Comparison of ENCODE assay signal across 8 mouse cellular contexts in the genomic region with DNA sequence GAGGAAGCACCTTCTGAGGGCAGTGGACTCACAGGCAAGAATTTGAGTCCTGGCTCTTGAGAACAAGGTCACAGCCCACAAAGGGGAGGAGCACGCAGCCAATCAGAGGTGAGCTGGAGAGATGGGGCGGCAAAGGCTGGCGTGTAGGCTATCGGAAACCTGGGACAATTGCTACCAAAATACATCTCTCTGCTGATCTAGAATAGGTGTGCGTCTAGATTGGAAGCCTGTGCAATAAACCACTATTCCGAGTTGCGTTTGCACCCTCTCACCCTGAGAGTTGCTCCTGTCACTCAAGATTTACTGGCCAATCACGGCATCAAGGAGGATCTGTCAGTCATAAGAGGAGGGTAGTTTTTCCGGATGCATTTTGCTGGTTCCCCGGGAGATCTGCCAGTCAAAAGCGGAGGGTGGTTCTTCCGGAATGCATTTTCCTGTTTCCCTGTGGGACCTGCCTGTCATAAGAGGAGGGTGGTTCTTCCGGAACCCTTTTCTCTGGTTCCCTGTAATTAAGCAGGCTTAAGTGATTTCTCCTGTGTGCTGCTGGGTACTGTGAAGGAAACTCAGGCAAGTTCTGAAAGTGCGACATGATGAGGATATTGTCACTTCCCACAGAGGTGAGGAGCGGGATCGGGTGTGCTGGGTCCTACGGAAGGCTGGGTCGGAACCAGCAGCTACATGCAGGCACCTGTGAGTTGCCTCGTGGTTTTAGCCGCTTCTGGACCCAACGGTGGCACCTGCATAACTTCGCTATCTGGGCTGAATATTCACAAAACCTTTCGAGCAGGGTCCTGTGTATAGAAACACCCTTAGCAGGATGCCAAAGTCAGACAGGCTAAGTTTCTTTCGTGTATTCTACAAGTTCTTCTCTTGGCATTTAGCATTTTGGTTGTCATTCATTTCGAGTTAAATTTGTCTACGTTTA.
A peak's percentile ranks its signal among the peaks of the same experiment; 100 is the strongest.
DNase-seq lines count a peak whose midpoint lies in the region; ATAC-seq and TF ChIP-seq lines count a peak whose summit lies in the region.
"Not testable (repeated sequence)": the region's sequence is repeated elsewhere in the genome, so short reads cannot be mapped to it uniquely, and the experiment has no call there.

No protein-coding gene starts in this region.

- TF ChIP-seq POLR2A in ES-Bruce4 (IDR thresholded peaks at IDR 0.05; ENCODE audit: insufficient read depth, low read length): not testable (repeated sequence)

- intact Hi-C loops in heart, postnatal 10 days (cut with DNase I): loop anchor here (5.0 kb wide), 2 partner anchors 421 to 436 kb away; a partner anchor contains a TSS

- H3K27me3 ChIP-seq in ES-Bruce4 (ENCODE audit: control insufficient read depth, insufficient read depth, low read length, poor library complexity, severe bottlenecking); forebrain, embryonic 13.5 days; liver, postnatal 0 days (ENCODE audit: insufficient read depth, low read length); neural tube, embryonic 14.5 days (ENCODE audit: control insufficient read depth, insufficient read depth, low read length): not testable (repeated sequence)

- peak; percentile 96 for DNase-seq in heart, postnatal 10 days
- DNase-seq in large intestine, adult 2 months (ENCODE audit: low read depth, low spot score): peak; percentile 93
- DNase-seq in liver, postnatal 0 days: peak; percentile 86
- peak; percentile 83 for DNase-seq in testis, postnatal 10 days (ENCODE audit: low spot score)

- not testable (repeated sequence) for H3K9me3 ChIP-seq in ES-Bruce4 (replicated peaks; ENCODE audit: control insufficient read depth, insufficient read depth, low read length, poor library complexity, severe bottlenecking); forebrain, embryonic 13.5 days (replicated peaks); liver, postnatal 0 days (ENCODE audit: low read length); neural tube, embryonic 14.5 days (ENCODE audit: control insufficient read depth, low read length)

- peak overlapping the region; percentile 87 for H3K9ac ChIP-seq in ES-Bruce4 (ENCODE audit: low read depth, poor library complexity, severe bottlenecking)
- H3K9ac ChIP-seq in forebrain, embryonic 13.5 days: peak overlapping the region; percentile 37; the same call in 1 of the 2 replicates
- H3K9ac ChIP-seq in liver, postnatal 0 days (replicated peaks): peak overlapping the region; percentile 38; the same call in 1 of the 2 replicates
- H3K9ac ChIP-seq in neural tube, embryonic 14.5 days (replicated peaks; ENCODE audit: low read depth, low read length): peak overlapping the region; percentile 42

- not testable (repeated sequence) for TF ChIP-seq CTCF in ES-Bruce4 (IDR thresholded peaks at IDR 0.05; ENCODE audit: low read depth, low read length); liver, postnatal 0 days (IDR thresholded peaks at IDR 0.05; ENCODE audit: low read depth)

- H3K4me3 ChIP-seq in ES-Bruce4 (ENCODE audit: low read depth, low read length): peak overlapping the region; percentile 98
- H3K4me3 ChIP-seq in forebrain, embryonic 13.5 days: peak overlapping the region; percentile 44
- H3K4me3 ChIP-seq in liver, postnatal 0 days (ENCODE audit: low read depth, low read length): peak overlapping the region; percentile 59
- peak overlapping the region; percentile 42 for H3K4me3 ChIP-seq in neural tube, embryonic 14.5 days (ENCODE audit: low read depth, low read length)

- H3K27ac ChIP-seq in ES-Bruce4 (ENCODE audit: insufficient read depth, low read length): peak overlapping the region; percentile 81
- peak overlapping the region; percentile 67 for H3K27ac ChIP-seq in forebrain, embryonic 13.5 days
- peak overlapping the region; percentile 66 for H3K27ac ChIP-seq in liver, postnatal 0 days (ENCODE audit: low read depth)
- H3K27ac ChIP-seq in neural tube, embryonic 14.5 days (ENCODE audit: low read depth, low read length): peak overlapping the region; percentile 77

- H3K4me1 ChIP-seq in ES-Bruce4 (ENCODE audit: control insufficient read depth, insufficient read depth, low read length); forebrain, embryonic 13.5 days; liver, postnatal 0 days (ENCODE audit: insufficient read depth); neural tube, embryonic 14.5 days (ENCODE audit: control insufficient read depth, insufficient read depth, low read length): not testable (repeated sequence)

- peak; percentile 100 for ATAC-seq in cerebellum, adult (ENCODE audit: insufficient number of reproducible peaks, low FRiP score, low TSS enrichment)
- ATAC-seq in forebrain, embryonic 13.5 days: peak; percentile 100
- peak; percentile 100 for ATAC-seq in liver, postnatal 0 days
- ATAC-seq in neural tube, embryonic 14.5 days (ENCODE audit: low read depth): peak; percentile 99

- 2% methylated on average over 22 of the region's 26 CpGs for WGBS in forebrain, embryonic 13.5 days
- under 1% methylated on average over 25 of the region's 26 CpGs for WGBS in large intestine, adult 2 months
- 3% methylated on average over 22 of the region's 26 CpGs for WGBS in liver, postnatal 0 days (ENCODE audit: insufficient replicate concordance)
- WGBS in neural tube, embryonic 14.5 days: 2% methylated on average over 22 of the region's 26 CpGs

- peak overlapping the region; percentile 50 for H3K4me2 ChIP-seq in forebrain, embryonic 13.5 days
- peak overlapping the region; percentile 58 for H3K4me2 ChIP-seq in liver, postnatal 0 days (ENCODE audit: low read depth, low read length)
- H3K4me2 ChIP-seq in neural tube, embryonic 14.5 days (ENCODE audit: low read depth, low read length): peak overlapping the region; percentile 29

- H3K36me3 ChIP-seq in ES-Bruce4 (ENCODE audit: control insufficient read depth, insufficient read depth, low read length, poor library complexity, severe bottlenecking); forebrain, embryonic 13.5 days (ENCODE audit: poor library complexity, severe bottlenecking); liver, postnatal 0 days (replicated peaks; ENCODE audit: insufficient read depth, low read length); neural tube, embryonic 14.5 days (ENCODE audit: control insufficient read depth, insufficient read depth, low read length): not testable (repeated sequence)

- TF ChIP-seq EP300 in ES-Bruce4 (IDR thresholded peaks at IDR 0.05; ENCODE audit: insufficient read depth, low read depth, low read length); liver, postnatal 0 days (IDR thresholded peaks at IDR 0.05; ENCODE audit: low read depth): not testable (repeated sequence)

Comparison
In these comparisons a context has a peak if more than half of its experiments do, and no peak if none do; other contexts are left out.
1. Peak in every context shown above with its lines: DNase-seq, ATAC-seq, H3K4me3 ChIP-seq and H3K27ac ChIP-seq.
2. H3K4me3 ChIP-seq: peak in every context shown above with its lines; median percentile 98 in ES-Bruce4; 59 in liver, postnatal 0 days; 44 in forebrain, embryonic 13.5 days; 42 in neural tube, embryonic 14.5 days.
3. H3K9ac ChIP-seq: peak in every context shown above with its lines; median percentile 87 in ES-Bruce4; 42 in neural tube, embryonic 14.5 days; 38 in liver, postnatal 0 days; 37 in forebrain, embryonic 13.5 days.